Mouse (Mus musculus): ENCODE measurements around the gene Ppp1r14d. TPM values are rescaled to one million over a fixed set of nuclear protein-coding genes. Genes with fewer than 3 reads are reported as not detected.

The Ppp1r14d gene
- total RNA-seq, 1 experiment = 1.6 TPM

DNA sequence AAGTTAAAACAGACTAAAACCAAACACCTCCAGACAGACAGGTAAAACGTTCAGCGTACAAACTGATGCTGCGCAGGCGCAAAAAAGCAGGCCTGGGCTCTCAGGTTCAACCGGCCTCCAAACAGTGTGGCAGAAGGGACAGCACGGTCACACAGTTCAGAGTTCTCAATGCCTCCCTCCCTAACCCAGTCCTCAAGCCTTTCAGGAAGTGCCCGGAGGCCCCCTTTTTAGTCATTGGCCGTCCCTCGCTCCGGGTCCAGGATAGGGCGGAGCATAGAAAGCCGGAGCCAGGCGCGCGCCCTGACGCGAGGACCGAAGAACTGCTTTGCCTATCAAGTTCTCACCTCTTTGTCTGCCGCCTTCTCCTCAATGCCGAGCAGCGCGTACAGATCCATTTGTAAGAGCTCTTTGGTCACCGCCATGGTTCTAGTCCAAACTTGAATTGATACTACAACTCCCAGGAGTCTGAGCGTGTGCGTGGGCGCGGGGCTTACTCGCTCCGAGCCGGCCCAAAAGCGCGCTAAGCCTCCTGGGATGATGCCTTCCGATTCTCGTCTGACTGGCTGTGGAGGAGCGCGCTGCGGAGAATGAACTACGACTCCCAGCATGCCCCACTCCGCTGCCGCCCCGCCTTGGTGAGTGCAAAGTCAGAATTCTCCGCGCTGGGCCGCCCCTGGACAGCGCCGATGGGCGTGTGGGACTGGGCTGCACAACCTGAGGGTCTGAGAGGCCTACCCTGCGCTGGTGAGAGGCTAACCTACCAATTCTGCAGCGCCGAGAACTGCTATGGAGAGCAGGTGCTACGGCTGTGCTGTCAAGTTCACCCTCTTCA, 21.1 kb downstream of the Ppp1r14d start, which contains the start of the genes Zfyve19 and Dnajc17:
Gene Zfyve19, plus strand, starts transcription at position 274 of the 832 bp plus-strand sequence.
Gene Dnajc17, minus strand, starts transcription at position 452 of the 832 bp plus-strand sequence.
- H3K27ac ChIP-seq (ENCODE audit: insufficient read depth, low read depth, low read length, poor library complexity, severe bottlenecking) = peak within 1 kb of the TSS; percentile 59; the same call in 1 of the 2 replicates
- H3K4me1 ChIP-seq (ENCODE audit: control insufficient read depth in 2 of 2, insufficient read depth in 2 of 2, low read length in 2 of 2, poor library complexity in 1 of 2) = peaks cover 0 to 6% of the 10 kb centered on the region in 2 experiments; a peak in 1 of 4 replicates
- peak; percentile 90 for DNase-seq (ENCODE audit: low read depth, low spot score)
- TF ChIP-seq MAFK (IDR thresholded peaks at IDR 0.05; ENCODE audit: insufficient read depth, low read depth, low read length) = no peak
- peak; percentile 96 for TF ChIP-seq HCFC1 (IDR thresholded peaks at IDR 0.05; ENCODE audit: borderline replicate concordance, insufficient read depth, low read length)
- no peak for TF ChIP-seq ZNF384 (IDR thresholded peaks at IDR 0.05; ENCODE audit: low read depth, low read length)
- no peak for TF ChIP-seq ZC3H11A (IDR thresholded peaks at IDR 0.05; ENCODE audit: borderline replicate concordance, low read depth, low read length)
- no peaks in the 10 kb centered on the region for H3K9me3 ChIP-seq (ENCODE audit: control insufficient read depth, insufficient read depth, low read depth, low read length)
- in situ Hi-C loops (cut with MboI; ENCODE audit: low sequenced_read_pairs in 2 of 2, unreplicated experiment in 2 of 2) = no loop called here
- peak within 1 kb of the TSS; percentile 79 to 99 for H3K4me3 ChIP-seq (ENCODE audit: insufficient read depth in 1 of 2, low read depth in 1 of 2, low read length in 2 of 2, poor library complexity in 1 of 2, severe bottlenecking in 1 of 2)
- no peaks in the 10 kb centered on the region for H3K36me3 ChIP-seq (ENCODE audit: control insufficient read depth, insufficient read depth, low read length, poor library complexity, severe bottlenecking)
- peak within 1 kb of the TSS; percentile 80 for H3K9ac ChIP-seq (ENCODE audit: insufficient read depth, low read depth, low read length, poor library complexity, severe bottlenecking)

DNA sequence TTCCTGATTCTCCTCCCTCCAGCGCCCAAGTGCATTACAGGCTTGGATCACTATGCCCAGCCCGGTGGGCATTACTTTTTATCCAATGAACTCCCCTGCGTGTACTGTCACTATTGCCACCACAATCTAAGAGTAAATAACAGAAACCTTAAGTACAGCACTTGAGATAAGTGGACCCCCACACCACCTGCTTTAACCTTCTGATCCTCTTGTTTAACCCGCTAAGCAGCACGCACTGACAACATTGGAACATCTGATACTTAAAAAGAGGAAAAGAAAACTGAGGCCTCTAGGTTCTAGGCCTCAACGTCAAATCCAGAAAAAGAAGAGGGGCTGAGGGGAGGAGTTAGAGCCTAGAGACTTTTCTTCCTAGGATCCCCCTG, 21.8 kb downstream of the Ppp1r14d start:
- no peaks in the 10 kb centered on the region for H3K36me3 ChIP-seq (ENCODE audit: control insufficient read depth, insufficient read depth, low read length, poor library complexity, severe bottlenecking)
- no peak for DNase-seq (ENCODE audit: low read depth, low spot score)
- in situ Hi-C loops (cut with MboI; ENCODE audit: low sequenced_read_pairs in 2 of 2, unreplicated experiment in 2 of 2) = no loop called here

DNA sequence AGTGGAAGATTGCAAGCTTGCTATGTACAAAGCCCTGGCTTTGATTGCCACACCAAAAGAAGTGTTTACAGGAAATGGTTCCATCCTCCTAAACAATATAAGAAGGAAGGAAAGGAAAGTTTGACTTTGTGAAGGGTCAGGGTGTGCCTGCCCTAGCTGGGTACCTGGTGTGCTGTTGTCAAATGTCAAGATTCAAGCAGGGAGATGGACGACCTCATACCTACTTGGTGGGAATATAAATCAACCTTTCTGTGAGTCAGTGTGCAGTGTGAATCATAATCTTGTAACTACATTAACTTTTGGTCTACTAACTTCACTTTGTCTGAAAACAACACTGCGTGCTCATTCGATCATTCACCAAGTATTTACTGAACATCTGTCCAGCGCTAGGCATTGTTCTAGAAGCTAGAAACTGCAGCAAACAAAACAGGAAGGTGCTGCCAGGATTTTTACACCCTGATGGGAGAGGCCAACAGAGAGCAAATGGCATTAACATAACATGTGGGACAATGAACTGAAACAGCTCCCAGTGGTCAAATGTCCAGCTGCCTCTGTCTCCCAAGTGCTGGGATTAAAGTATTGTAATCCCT, 25.7 kb downstream of the Ppp1r14d start:
- Histone ChIP-seq H3K36me3 (ENCODE audit: control insufficient read depth, insufficient read depth, low read length, poor library complexity, severe bottlenecking) (no peaks in the 10 kb centered on the region), H3K27ac (ENCODE audit: insufficient read depth, low read depth, low read length, poor library complexity, severe bottlenecking) (no peak overlapping the region; the same call in 1 of the 2 replicates), H3K4me1 (ENCODE audit: control insufficient read depth in 2 of 2, insufficient read depth in 2 of 2, low read length in 2 of 2, poor library complexity in 1 of 2) (peaks cover 0 to 6% of the 10 kb centered on the region in 2 experiments; a peak in 1 of 4 replicates), H3K4me3 (ENCODE audit: insufficient read depth in 1 of 2, low read depth in 1 of 2, low read length in 2 of 2, poor library complexity in 1 of 2, severe bottlenecking in 1 of 2) (no peak overlapping the region), H3K9me3 (ENCODE audit: control insufficient read depth, insufficient read depth, low read depth, low read length) (no peaks in the 10 kb centered on the region), H3K9ac (ENCODE audit: insufficient read depth, low read depth, low read length, poor library complexity, severe bottlenecking) (no peak overlapping the region)
- no peak for DNase-seq (ENCODE audit: low read depth, low spot score)
- TF ChIP-seq CHD2 (IDR thresholded peaks at IDR 0.05; ENCODE audit: low read depth, low read length) (no peak), ZNF384 (IDR thresholded peaks at IDR 0.05; ENCODE audit: low read depth, low read length) (no peak), HCFC1 (IDR thresholded peaks at IDR 0.05; ENCODE audit: borderline replicate concordance, insufficient read depth, low read length) (no peak), MAFK (IDR thresholded peaks at IDR 0.05; ENCODE audit: insufficient read depth, low read depth, low read length) (no peak), ZC3H11A (IDR thresholded peaks at IDR 0.05; ENCODE audit: borderline replicate concordance, low read depth, low read length) (no peak)
- in situ Hi-C loops (cut with MboI; ENCODE audit: low sequenced_read_pairs in 2 of 2, unreplicated experiment in 2 of 2) = no loop called here

More for the DNA sequence above, 21.8 kb downstream of the Ppp1r14d start:
- no peaks in the 10 kb centered on the region for H3K9me3 ChIP-seq (ENCODE audit: control insufficient read depth, insufficient read depth, low read depth, low read length)
- H3K4me3 ChIP-seq (ENCODE audit: insufficient read depth in 1 of 2, low read depth in 1 of 2, low read length in 2 of 2, poor library complexity in 1 of 2, severe bottlenecking in 1 of 2) = peak overlapping the region; percentile 79 to 99
- H3K4me1 ChIP-seq (ENCODE audit: control insufficient read depth in 2 of 2, insufficient read depth in 2 of 2, low read length in 2 of 2, poor library complexity in 1 of 2) = peaks cover 0 to 6% of the 10 kb centered on the region in 2 experiments; a peak in 1 of 4 replicates
- H3K27ac ChIP-seq (ENCODE audit: insufficient read depth, low read depth, low read length, poor library complexity, severe bottlenecking) = no peak overlapping the region; the same call in 1 of the 2 replicates
- TF ChIP-seq ZC3H11A (IDR thresholded peaks at IDR 0.05; ENCODE audit: borderline replicate concordance, low read depth, low read length) (no peak), HCFC1 (IDR thresholded peaks at IDR 0.05; ENCODE audit: borderline replicate concordance, insufficient read depth, low read length) (no peak), MAFK (IDR thresholded peaks at IDR 0.05; ENCODE audit: insufficient read depth, low read depth, low read length) (no peak), ZNF384 (IDR thresholded peaks at IDR 0.05; ENCODE audit: low read depth, low read length) (no peak), CHD2 (IDR thresholded peaks at IDR 0.05; ENCODE audit: low read depth, low read length) (no peak)
- peak overlapping the region; percentile 80; the same call in 1 of the 2 replicates for H3K9ac ChIP-seq (ENCODE audit: insufficient read depth, low read depth, low read length, poor library complexity, severe bottlenecking)

DNA sequence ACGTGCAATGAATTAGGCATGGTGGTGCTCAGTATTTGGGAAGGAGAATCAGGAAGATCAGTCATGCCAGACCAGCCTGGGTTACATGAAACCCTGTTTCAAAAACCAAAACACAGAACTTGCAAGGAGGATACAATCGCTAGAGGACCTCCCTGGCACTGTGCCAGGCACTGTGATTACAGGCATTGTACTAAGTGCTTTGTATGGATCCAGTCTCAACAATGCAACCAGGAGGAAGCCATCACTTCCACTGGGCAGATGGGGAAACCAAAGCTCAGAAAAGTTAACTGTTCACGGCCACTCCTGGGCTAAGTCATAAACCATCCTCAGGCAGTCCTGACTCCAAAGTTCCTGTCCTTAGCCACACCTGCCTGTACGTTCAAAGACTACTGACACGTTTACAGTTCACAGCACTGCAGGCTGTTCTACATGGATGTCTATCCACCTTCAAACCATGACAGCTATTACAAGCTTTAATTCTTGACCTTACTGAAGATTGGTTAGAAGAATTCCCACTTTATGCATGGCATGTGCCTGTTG, 26.7 kb downstream of the Ppp1r14d start:
- DNase-seq (ENCODE audit: low read depth, low spot score) = no peak
- H3K9me3 ChIP-seq (ENCODE audit: control insufficient read depth, insufficient read depth, low read depth, low read length) = no peaks in the 10 kb centered on the region
- H3K4me3 ChIP-seq (ENCODE audit: insufficient read depth in 1 of 2, low read depth in 1 of 2, low read length in 2 of 2, poor library complexity in 1 of 2, severe bottlenecking in 1 of 2) = no peak overlapping the region
- TF ChIP-seq HCFC1 (IDR thresholded peaks at IDR 0.05; ENCODE audit: borderline replicate concordance, insufficient read depth, low read length) = no peak
- TF ChIP-seq MAFK (IDR thresholded peaks at IDR 0.05; ENCODE audit: insufficient read depth, low read depth, low read length) = no peak
- no peak for TF ChIP-seq CHD2 (IDR thresholded peaks at IDR 0.05; ENCODE audit: low read depth, low read length)
- no peak for TF ChIP-seq ZNF384 (IDR thresholded peaks at IDR 0.05; ENCODE audit: low read depth, low read length)
- no peak for TF ChIP-seq ZC3H11A (IDR thresholded peaks at IDR 0.05; ENCODE audit: borderline replicate concordance, low read depth, low read length)
- H3K36me3 ChIP-seq (ENCODE audit: control insufficient read depth, insufficient read depth, low read length, poor library complexity, severe bottlenecking) = no peaks in the 10 kb centered on the region
- H3K9ac ChIP-seq (ENCODE audit: insufficient read depth, low read depth, low read length, poor library complexity, severe bottlenecking) = no peak overlapping the region
- peaks cover 0 to 6% of the 10 kb centered on the region in 2 experiments; a peak in 1 of 4 replicates for H3K4me1 ChIP-seq (ENCODE audit: control insufficient read depth in 2 of 2, insufficient read depth in 2 of 2, low read length in 2 of 2, poor library complexity in 1 of 2)
- in situ Hi-C loops (cut with MboI; ENCODE audit: low sequenced_read_pairs in 2 of 2, unreplicated experiment in 2 of 2) = no loop called here
- no peak overlapping the region for H3K27ac ChIP-seq (ENCODE audit: insufficient read depth, low read depth, low read length, poor library complexity, severe bottlenecking)
